Mouse (Mus musculus) thymus, postnatal 0 days (tissue): ENCODE data around the gene Sdk1. TPM values are rescaled to one million over a fixed set of nuclear protein-coding genes. Genes with fewer than 3 reads are reported as not detected.

Experiments used
- DNase-seq: peaks from one replicate; pipeline ENCODE4 v3.0.0-alpha.2; 2015; ENCODE audit warnings: low spot score
- polyA plus RNA-seq: library from polyadenylated mRNA; unstranded; fragments of >200 nt; fragmentation: Nextera tagmentation; extraction: Ambion mirVana; gene quantifications from 2 replicates; pipeline ENCODE4 v1.2.1, GENCODE M21; 2015

Sdk1 gene
- polyA plus RNA-seq, 1 experiment from 2014 or later = 0.55 TPM

DNA sequence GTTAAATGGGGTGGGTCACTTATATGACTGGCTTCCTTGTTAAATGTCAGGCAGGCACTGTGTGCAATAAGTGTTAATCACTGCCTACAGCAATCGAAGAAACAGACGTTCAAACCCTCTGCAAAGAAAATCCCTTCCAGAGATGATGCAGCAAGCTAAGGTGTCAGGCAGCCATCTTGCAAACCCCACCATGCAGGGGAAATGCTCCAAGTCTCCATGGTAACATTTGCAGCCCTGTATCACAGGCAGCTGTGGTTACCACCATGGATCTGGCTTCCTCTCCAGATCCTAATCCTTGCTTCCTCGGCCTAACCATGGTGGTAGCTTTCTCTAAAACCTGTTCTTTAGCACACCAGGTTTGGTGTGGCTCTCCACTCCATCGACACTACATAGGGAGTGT, 507.5 kb downstream of the Sdk1 start:
- no peak for DNase-seq

- no peak for DNase-seq
These were observed 513.0 kb downstream of the Sdk1 start for GRCm38 (mm10) chr5:141754278-141754677.

DNA sequence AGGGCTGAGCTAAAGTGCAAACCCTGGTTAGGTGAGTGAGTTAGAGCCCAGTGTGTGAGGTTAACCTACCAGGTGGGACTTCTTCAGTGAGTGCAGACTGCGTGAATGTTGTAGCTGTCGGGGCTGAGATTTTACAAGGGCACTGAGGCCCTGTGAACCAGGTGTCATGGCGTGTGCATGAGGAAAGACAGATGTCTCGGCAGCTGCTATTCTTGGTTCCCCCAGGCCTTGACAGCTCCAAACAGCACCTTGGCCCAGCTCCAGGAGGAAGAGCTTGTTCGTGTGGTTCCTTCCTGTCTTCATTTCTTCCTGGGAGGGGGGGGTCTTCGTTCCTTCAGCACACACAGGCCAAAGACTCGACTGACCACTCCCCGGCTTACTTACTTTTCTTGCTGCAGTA, 517.6 kb downstream of the Sdk1 start:
- no peak for DNase-seq

- no peak for DNase-seq
These were observed 522.8 kb downstream of the Sdk1 start for GRCm38 (mm10) chr5:141764111-141764510.

- no peak for DNase-seq
These were observed 527.6 kb downstream of the Sdk1 start for GRCm38 (mm10) chr5:141768761-141769515.

GRCm38 (mm10) chr5:141771516-141771915, 530.2 kb downstream of the Sdk1 start:
- DNase-seq = no peak

DNA sequence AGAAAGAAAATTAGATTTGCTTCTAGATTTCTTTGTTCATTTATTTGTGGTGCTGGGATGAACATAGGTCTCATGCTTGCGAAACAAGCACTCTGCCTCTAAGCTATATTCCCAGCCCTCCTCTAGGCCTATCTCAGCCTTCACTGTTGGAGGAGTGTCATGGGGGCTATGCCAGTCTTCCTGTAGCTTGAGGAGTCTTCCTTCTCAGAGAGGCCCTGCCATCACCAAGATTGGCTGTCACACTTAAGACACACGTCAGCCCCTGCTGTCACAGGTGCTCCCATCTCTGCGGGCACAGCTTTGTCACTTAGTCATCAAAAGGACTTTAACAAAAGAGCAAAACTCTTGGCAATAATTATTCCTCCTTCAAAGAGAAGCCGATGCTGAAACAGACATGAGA, 536.9 kb downstream of the Sdk1 start:
- no peak for DNase-seq

- no peak for DNase-seq
These were observed 539.9 kb downstream of the Sdk1 start for GRCm38 (mm10) chr5:141781142-141781541.

GRCm38 (mm10) chr5:141782330-141782729, 541.0 kb downstream of the Sdk1 start:
- DNase-seq = no peak

GRCm38 (mm10) chr5:141783516-141783915, 542.2 kb downstream of the Sdk1 start:
- no peak for DNase-seq

DNA sequence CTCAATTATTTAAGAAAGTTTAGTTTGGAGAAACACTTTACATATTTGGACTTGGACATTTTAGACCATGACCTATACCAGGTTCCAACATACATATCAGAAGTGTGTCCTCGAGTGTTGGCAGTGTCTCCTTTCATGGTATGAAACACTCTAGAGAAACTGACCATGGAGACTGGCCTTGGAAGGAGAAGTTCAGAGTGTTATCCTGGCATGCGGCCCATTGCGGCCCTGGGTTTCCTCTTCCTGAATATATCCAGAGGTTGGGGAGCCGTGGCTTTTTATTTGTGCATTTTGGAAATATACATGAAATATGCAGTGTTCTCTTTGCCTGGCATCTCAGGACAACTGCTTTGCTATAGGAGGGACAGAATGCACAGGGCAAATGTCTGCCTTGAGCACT, 552.6 kb downstream of the Sdk1 start:
- no peak for DNase-seq

GRCm38 (mm10) chr5:141823823-141824330, 582.6 kb downstream of the Sdk1 start:
- no peak for DNase-seq

GRCm38 (mm10) chr5:141824739-141825379, 583.6 kb downstream of the Sdk1 start:
- DNase-seq = no peak

DNA sequence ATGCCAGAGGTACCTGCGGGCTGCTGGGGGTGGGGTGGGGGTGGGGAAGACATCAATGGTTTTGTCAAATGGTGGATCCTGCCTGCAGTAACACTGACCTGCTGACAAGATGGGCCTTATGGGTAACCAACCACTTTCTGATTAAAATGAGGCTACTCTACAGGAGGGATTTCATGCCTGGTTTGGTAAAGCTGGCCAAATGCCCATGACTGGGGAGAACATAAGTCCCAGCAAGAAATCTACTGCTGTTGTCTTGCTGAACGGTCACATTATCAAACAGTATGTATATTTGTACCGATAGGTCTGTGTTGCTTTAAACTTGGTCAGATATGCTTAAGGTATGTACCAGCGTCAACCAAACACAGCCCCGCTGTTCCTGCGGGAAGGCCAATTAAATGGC, 594.3 kb downstream of the Sdk1 start:
- DNase-seq = no peak

GRCm38 (mm10) chr5:141836892-141837455, 595.7 kb downstream of the Sdk1 start:
- no peak for DNase-seq

- no peak for DNase-seq
These were observed 603.4 kb downstream of the Sdk1 start for GRCm38 (mm10) chr5:141844701-141845100.

DNA sequence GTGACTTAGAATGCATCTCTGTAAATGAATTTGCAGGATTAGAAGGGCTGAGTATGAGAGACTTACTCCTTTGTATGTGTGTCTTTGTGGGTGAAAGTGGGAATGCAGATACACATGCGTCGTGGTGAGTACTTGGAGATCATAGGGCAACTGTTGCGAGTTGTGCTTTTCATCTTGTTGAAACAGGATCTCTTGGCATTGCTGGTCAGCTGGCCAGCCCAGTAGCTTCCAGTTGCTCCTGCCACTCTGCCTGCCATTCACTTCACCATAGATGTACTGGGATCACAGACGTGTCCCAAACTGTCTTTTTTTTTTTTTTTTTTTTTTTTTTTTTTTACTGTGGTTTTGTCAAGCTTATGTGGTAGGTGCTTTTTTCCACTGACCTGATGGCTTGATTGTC, 606.4 kb downstream of the Sdk1 start:
- no peak for DNase-seq

GRCm38 (mm10) chr5:141852175-141852574, 610.9 kb downstream of the Sdk1 start:
- no peak for DNase-seq

DNA sequence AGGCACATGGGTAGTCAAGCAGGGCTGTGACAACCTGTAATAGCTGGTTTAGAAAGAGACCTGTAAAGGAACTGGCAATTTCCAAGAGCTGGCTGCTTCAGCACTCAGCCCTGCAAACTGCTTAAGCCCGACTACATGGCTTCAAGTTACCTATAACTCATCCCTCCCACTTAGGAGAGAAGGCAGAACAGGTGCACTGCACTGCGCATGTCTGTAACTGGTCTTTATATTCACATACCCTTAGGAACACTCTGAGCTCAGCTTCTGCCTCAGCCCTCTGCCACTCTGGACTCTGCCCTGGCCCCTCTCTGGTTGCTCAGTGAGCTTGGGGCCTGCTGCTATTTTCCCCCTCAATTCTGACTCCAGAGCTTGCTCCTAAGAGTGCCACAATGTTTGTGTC, 615.2 kb downstream of the Sdk1 start:
- DNase-seq = no peak

DNA sequence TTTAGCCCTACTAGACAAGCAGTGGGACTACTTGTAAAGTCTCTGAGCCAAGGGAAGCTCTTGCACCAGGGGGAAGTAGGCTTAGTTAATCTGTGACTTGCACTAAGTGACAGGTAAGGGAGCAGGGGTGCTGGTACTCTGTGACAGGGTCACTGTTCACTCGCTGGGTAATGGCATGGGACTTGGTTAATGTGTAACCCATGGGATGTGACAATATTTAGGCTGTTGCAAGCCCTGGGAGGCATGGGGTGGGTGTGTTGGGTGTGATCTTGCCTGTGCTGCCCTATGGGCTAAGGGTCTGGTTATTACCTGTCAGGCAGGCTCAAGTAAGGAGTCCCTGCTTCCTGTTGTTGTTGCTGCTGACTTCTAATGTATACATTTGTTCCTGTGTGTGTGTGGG, 616.5 kb downstream of the Sdk1 start:
- no peak for DNase-seq

- no peak for DNase-seq
These were observed 617.3 kb downstream of the Sdk1 start for GRCm38 (mm10) chr5:141858406-141859160.

GRCm38 (mm10) chr5:141866042-141866441, 624.8 kb downstream of the Sdk1 start:
- DNase-seq = no peak
